Mouse (Mus musculus) cerebellum, adult 2 months (tissue): ENCODE results near the gene Tcf3. TPM values are rescaled to one million over a fixed set of nuclear protein-coding genes. Genes with fewer than 3 reads are reported as not detected.
A peak's percentile ranks its signal among the peaks of the same experiment; 100 is the strongest.

Experiments used
- DNase-seq, 2 experiments: peaks; one replicate each; pipeline ENCODE4 v3.0.0; 2021
- H3K27ac ChIP-seq: fragments of 200-500 bp; 2 replicates; pipeline ENCODE4 v1.5.1; 2012; ENCODE audit warnings: low read length, control low read depth, inconsistent platforms; ENCODE audit not compliant: insufficient read depth
- H3K27me3 ChIP-seq: fragments of 200-500 bp; 2 replicates; pipeline ENCODE4 v1.6.1; 2012; ENCODE audit warnings: inconsistent platforms, mild to moderate bottlenecking, low read length, moderate library complexity; ENCODE audit not compliant: control insufficient read depth, insufficient read depth
- H3K4me1 ChIP-seq: fragments of 200-500 bp; 2 replicates; pipeline ENCODE4 v1.6.1; 2011; ENCODE audit warnings: low read length; ENCODE audit not compliant: control insufficient read depth, insufficient read depth
- H3K4me3 ChIP-seq: fragments of 200-500 bp; replicated peaks from 2 replicates; pipeline ENCODE3; 2011; ENCODE audit warnings: mild to moderate bottlenecking, low read depth, low read length, control low read depth; ENCODE audit not compliant: insufficient read depth
- CTCF ChIP-seq: fragments of 200-500 bp; IDR thresholded peaks from 2 replicates; pipeline ENCODE4 v1.5.1; 2011; ENCODE audit warnings: low read depth, mild to moderate bottlenecking, control low read depth, low read length, moderate library complexity, borderline replicate concordance; ENCODE audit not compliant: insufficient read depth
- POLR2A ChIP-seq: fragments of 200-500 bp; IDR thresholded peaks from 2 replicates; pipeline ENCODE4 v1.6.1; 2011; ENCODE audit warnings: low read length, control low read depth, borderline replicate concordance; ENCODE audit not compliant: insufficient read depth
- WGBS: fragments of 180-500 bp; shearing (Covaris S2); methylation state at CpG from one replicate; pipeline ENCODE4 v1.1.7; 2018; 5-methylcytosine and 5-hydroxymethylcytosine counted together
- polyA plus RNA-seq: library from polyadenylated mRNA; depleted of rRNA; stranded (reverse); fragments of >200 nt; gene quantifications from 2 replicates; pipeline ENCODE4 v1.2.3, GENCODE M21; 2012

Gene Tcf3
- polyA plus RNA-seq, 1 experiment, result 34.2 TPM

DNA sequence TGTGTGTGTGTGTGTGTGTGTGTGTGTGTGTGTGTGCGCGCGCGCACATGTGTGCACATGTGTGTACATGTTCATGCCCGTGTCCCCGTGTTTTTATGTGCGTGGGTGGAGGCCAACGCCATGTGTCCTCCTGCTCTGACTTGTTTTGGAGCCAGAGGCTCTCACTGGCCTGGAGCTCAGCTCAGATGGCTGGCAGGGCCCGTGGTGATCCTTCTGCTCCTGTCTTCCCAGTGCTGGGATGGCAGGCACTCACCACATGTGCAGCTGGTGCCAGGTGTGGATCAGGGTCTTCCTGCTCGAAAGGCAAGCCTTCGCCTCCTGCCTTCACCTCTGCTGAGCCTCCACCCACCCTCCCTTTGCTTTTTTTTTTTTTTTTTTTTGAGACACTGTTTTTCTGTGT, 26.2 kb upstream of the Tcf3 start:
- Histone ChIP-seq H3K27me3 (no peaks in the 10 kb centered on the region), H3K4me3 (no peak overlapping the region), H3K27ac (no peak overlapping the region), H3K4me1 (no peaks in the 10 kb centered on the region)
- WGBS, result 59% methylated on average over 11 of the region's 11 CpGs
- no peak for DNase-seq
- no peak for TF ChIP-seq CTCF
- no peak for TF ChIP-seq POLR2A

- no peak overlapping the region for H3K27ac ChIP-seq
- no peak overlapping the region for H3K4me3 ChIP-seq
- WGBS, result 33% methylated on average over 10 of the region's 10 CpGs
- H3K27me3 ChIP-seq, result no peaks in the 10 kb centered on the region
- TF ChIP-seq CTCF (no peak), POLR2A (no peak)
- DNase-seq, result no peak
- H3K4me1 ChIP-seq, result no peaks in the 10 kb centered on the region
Measured at GRCm38 (mm10) chr10:80459236-80459635, 25.8 kb upstream of the Tcf3 start.

DNA sequence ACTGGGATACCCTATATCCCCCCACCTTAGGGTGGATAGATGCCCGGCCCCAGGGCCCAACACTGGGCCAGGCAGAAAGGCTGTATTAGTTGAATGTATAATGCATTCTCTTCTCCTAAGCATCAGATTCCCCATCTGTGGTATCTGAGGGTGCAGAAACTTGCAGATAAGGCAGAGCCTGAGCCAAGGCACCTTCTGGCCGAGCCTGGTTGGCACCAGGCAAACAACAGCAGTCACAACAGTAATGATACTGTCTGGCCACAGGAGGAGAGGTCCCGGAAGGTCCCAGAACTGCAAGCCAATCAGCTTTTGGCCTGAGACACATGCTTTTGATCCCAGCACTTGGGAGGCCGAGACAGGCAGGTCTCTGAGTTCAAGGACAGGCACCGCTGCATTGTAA, 22.2 kb upstream of the Tcf3 start:
- Histone ChIP-seq H3K27me3 (no peaks in the 10 kb centered on the region), H3K27ac (no peak overlapping the region), H3K4me3 (no peak overlapping the region), H3K4me1 (no peaks in the 10 kb centered on the region)
- TF ChIP-seq POLR2A, result no peak
- TF ChIP-seq CTCF, result no peak
- 60% methylated on average over 5 of the region's 5 CpGs for WGBS
- no peak for DNase-seq

GRCm38 (mm10) chr10:80454781-80455180, 21.3 kb upstream of the Tcf3 start:
- no peak for TF ChIP-seq POLR2A
- no peak for TF ChIP-seq CTCF
- Histone ChIP-seq H3K27me3 (no peaks in the 10 kb centered on the region), H3K4me1 (no peaks in the 10 kb centered on the region), H3K4me3 (no peak overlapping the region), H3K27ac (no peak overlapping the region)
- no peak for DNase-seq
- WGBS, result 50% methylated on average over 5 of the region's 5 CpGs

GRCm38 (mm10) chr10:80453601-80454000, 20.2 kb upstream of the Tcf3 start:
- H3K27ac ChIP-seq, result no peak overlapping the region
- 54% methylated on average over 10 of the region's 10 CpGs for WGBS
- no peaks in the 10 kb centered on the region for H3K27me3 ChIP-seq
- no peak for DNase-seq
- no peaks in the 10 kb centered on the region for H3K4me1 ChIP-seq
- no peak for TF ChIP-seq POLR2A
- no peak for TF ChIP-seq CTCF
- H3K4me3 ChIP-seq, result no peak overlapping the region

DNA sequence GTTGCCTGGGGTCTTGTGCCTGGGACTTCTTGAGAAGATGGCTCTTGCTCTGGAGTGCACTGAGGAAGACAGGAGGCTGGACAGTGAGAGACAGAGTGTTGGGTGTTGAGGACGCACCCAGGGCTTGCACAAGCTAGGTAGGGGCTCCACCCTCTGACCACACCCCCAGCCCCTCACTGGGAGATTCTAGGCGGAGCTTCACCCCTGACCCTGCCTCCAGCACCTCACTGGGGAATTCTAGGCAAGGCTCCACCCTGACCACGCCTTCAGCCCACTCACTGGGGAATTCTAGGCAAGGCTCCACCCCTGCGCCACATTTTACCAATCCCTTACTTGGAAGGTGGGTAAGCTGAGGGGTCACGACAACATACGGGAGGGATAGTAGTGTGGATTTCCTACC, 17.2 kb upstream of the Tcf3 start:
- Histone ChIP-seq H3K4me3 (no peak overlapping the region), H3K27me3 (no peaks in the 10 kb centered on the region), H3K27ac (no peak overlapping the region), H3K4me1 (no peaks in the 10 kb centered on the region)
- 18% methylated on average over 6 of the region's 6 CpGs for WGBS
- TF ChIP-seq POLR2A (no peak), CTCF (no peak)
- no peak for DNase-seq

GRCm38 (mm10) chr10:80445898-80446601, 12.6 kb upstream of the Tcf3 start:
- Histone ChIP-seq H3K4me3 (no peak overlapping the region), H3K27me3 (no peaks in the 10 kb centered on the region), H3K4me1 (no peaks in the 10 kb centered on the region), H3K27ac (no peak overlapping the region)
- TF ChIP-seq POLR2A (no peak), CTCF (peak; percentile 98)
- peak; percentile 79 to 83 for DNase-seq
- WGBS, result 9% methylated on average over 26 of the region's 26 CpGs

GRCm38 (mm10) chr10:80445052-80445451, 11.6 kb upstream of the Tcf3 start:
- no peaks in the 10 kb centered on the region for H3K4me1 ChIP-seq
- no peak overlapping the region for H3K4me3 ChIP-seq
- 90% methylated on average over 1 of the region's 1 CpGs for WGBS
- H3K27ac ChIP-seq, result no peak overlapping the region
- no peak for DNase-seq
- H3K27me3 ChIP-seq, result no peaks in the 10 kb centered on the region
- TF ChIP-seq CTCF (no peak), POLR2A (no peak)
